Mouse (Mus musculus): ENCODE measurements around the gene Bdh1.

Bdh1 gene

GRCm38 (mm10) chr16:31500969-31501750, 79.1 kb downstream of the Bdh1 start:
- no peak for DNase-seq (ENCODE audit: low spot score in 2 of 2)

- DNase-seq (ENCODE audit: low spot score in 2 of 2) = no peak
Observed at GRCm38 (mm10) chr16:31501751-31502365, 79.8 kb downstream of the Bdh1 start.

DNA sequence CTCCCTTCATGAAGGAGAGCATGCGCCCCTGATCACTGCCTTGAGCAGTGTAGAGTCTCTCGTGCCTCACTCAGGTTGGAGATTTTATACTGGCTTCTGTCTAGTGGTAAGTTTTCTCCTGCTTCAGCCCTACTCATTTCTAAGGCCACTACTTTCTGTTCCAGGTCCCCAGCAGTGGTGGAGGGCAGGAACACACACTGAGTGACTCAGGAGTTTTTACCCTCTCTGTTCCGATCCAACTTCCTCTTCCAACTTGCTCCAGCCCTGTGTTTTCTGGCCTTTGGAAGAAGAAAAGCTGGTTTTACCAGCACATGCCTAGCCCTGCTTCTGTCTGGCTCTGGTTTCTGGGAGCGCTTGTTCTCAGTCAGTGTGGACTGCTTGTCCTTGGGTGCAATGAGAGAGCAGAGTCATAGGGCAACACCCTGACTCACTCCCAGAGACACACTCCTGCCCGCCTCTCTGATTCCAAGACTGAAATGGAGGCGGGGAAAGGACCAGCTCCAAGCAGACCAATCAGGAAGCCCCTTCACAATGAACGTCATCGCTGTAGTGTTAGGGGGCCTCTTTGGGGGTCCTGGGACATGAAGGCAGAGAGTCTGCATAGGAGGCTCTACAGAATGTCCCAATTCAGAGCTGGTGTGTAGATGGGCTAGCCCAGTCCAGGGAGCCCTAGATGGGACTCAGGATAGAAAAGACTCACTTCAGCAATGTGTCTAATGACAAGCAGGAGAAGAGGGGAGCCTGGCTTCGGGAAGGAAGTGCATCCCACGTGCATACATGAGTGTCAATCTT, 84.8 kb downstream of the Bdh1 start:
- DNase-seq (ENCODE audit: low spot score in 2 of 2) = no peak

- peak in 1 of 2 experiments; percentile 22 for DNase-seq (ENCODE audit: low spot score in 2 of 2)
Observed at GRCm38 (mm10) chr16:31507457-31507755, 85.3 kb downstream of the Bdh1 start.

DNA sequence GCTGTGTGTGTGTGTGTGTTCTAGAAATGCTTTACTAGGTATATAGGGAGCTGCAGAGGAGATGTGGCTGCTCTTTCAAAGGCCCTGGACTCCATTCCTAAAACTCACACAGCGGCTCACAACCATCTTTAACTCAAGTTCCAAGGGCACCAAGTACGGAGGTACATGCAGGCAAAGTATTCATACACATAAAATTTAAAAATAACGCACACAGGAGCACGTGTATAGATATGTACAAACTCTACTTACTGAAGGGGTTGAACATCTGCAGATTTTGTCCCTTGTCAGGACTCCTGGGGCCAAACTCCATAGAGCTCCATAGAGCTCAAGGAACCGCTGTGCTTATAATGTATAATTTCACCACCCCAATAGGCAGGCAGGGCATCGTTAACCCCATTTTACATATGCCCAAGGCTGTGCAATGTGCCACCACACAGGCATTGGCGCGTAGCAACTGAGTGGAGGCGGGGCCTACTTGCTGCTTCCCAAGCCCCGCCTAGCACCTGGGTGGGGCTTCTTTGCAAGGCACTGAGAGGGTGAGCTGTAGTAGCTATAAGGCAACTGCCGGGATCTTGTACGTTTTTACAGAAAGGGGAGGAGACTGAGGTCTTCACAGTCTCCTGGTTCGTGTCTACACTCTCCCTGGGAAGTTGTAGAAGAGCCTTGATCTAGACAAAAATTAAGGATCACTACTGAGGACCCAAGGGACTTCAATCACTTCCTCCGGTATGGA, 85.9 kb downstream of the Bdh1 start:
- DNase-seq (ENCODE audit: low spot score in 2 of 2) = peak; percentile 60 to 70
